19 mouse cellular contexts compared by ENCODE assay signal in the genomic region with DNA sequence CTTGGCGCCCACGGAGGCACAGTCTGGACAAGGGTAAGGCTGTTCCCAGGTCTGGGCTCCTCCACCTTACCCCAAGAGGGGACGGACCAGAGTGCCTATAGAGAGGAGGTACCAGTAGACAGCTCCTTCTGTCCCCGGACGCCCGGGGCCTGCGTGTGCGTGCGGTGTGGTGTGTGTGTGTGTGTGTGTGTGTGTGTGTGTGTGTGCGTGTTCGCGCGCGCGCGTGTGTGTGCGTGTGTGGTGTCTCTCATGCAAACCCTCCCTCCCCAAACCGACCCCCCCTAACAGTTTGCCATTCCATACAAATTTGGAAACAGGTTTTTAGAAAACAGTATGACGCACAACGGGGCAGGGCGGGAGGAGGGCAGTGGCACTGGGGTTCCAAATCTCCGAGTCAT. TPM values are rescaled to one million over a fixed set of nuclear protein-coding genes. Genes with fewer than 3 reads are reported as not detected.
A peak's percentile ranks its signal among the peaks of the same experiment; 100 is the strongest.
DNase-seq lines count a peak whose midpoint lies in the region; ATAC-seq and TF ChIP-seq lines count a peak whose summit lies in the region.
"Had no signal": no experiment of that assay in that cellular context is flagged by ENCODE, and none has a peak within 500 bp of the region (broad histone marks: within the 10 kb centered on the region; RNA-seq: fewer than 3 reads in every experiment).

No protein-coding gene starts in this region.

- TF ChIP-seq CTCF in layer of hippocampus, adult 2 months (conservative IDR thresholded peaks at IDR 0.05): no peak
- TF ChIP-seq CTCF in cortical plate, adult 2 months (IDR thresholded peaks at IDR 0.05; ENCODE audit: extremely low read depth, insufficient read depth, low read length): no peak
- no peak for TF ChIP-seq CTCF in forebrain, postnatal 0 days (IDR thresholded peaks at IDR 0.05; ENCODE audit: low read depth)

- peaks cover 9% of the 10 kb centered on the region for H3K36me3 ChIP-seq in forebrain, postnatal 0 days (ENCODE audit: insufficient read depth)
- no peaks in the 10 kb centered on the region for H3K36me3 ChIP-seq in neural tube, embryonic 13.5 days
- H3K36me3 ChIP-seq: heart, embryonic 10.5 days; liver, embryonic 15.5 days had no signal

- no peak for DNase-seq in layer of hippocampus, adult 2 months (ENCODE audit: low spot score in 2 of 2)
- no peak for DNase-seq in layer of hippocampus, postnatal 10 days (ENCODE audit: low spot score in 2 of 2)
- DNase-seq in forebrain, postnatal 0 days: no peak
- no peak for DNase-seq in lung, adult 18-20 months
- DNase-seq in adrenal gland, postnatal 36 days: no peak
- DNase-seq: embryo, embryonic 11 days; gastrocnemius, postnatal 10 days; layer of hippocampus, adult 9-11 months; left cerebral cortex, postnatal 4 days had no signal

- H3K9me3 ChIP-seq in forebrain, postnatal 0 days (ENCODE audit: low read length): no peaks in the 10 kb centered on the region
- no peaks in the 10 kb centered on the region for H3K9me3 ChIP-seq in neural tube, embryonic 13.5 days
- H3K9me3 ChIP-seq: heart, embryonic 10.5 days; liver, embryonic 15.5 days had no signal

- peaks cover 5% of the 10 kb centered on the region for H3K4me1 ChIP-seq in cortical plate, adult 2 months (ENCODE audit: control insufficient read depth, insufficient read depth, low read length)
- H3K4me1 ChIP-seq in forebrain, postnatal 0 days (ENCODE audit: insufficient read depth): peaks cover 8% of the 10 kb centered on the region; the same call in 1 of the 2 replicates
- peaks cover 55% of the 10 kb centered on the region for H3K4me1 ChIP-seq in neural tube, embryonic 13.5 days (replicated peaks)

- peak overlapping the region; percentile 97 for H3K27ac ChIP-seq in layer of hippocampus, adult 2 months
- no peak overlapping the region for H3K27ac ChIP-seq in cortical plate, adult 2 months (ENCODE audit: insufficient read depth, low read length)
- peak overlapping the region; percentile 95 for H3K27ac ChIP-seq in forebrain, postnatal 0 days (ENCODE audit: low read depth, low read length)
- no peak overlapping the region for H3K27ac ChIP-seq in neural tube, embryonic 13.5 days (replicated peaks)
- H3K27ac ChIP-seq: heart, embryonic 10.5 days; kidney, postnatal 0 days; liver, embryonic 15.5 days; macrophage had no signal

- H3K27me3 ChIP-seq in forebrain, postnatal 0 days (ENCODE audit: insufficient read depth, low read length): peaks cover 28% of the 10 kb centered on the region
- peaks cover 98% of the 10 kb centered on the region for H3K27me3 ChIP-seq in neural tube, embryonic 13.5 days

- no peak for TF ChIP-seq POLR2A in cortical plate, adult 2 months (IDR thresholded peaks at IDR 0.05; ENCODE audit: extremely low read depth, insufficient read depth, low read length)

- no peak for ATAC-seq in forebrain, postnatal 0 days
- no peak for ATAC-seq in neural tube, embryonic 13.5 days (ENCODE audit: low read depth)

- WGBS in forebrain, postnatal 0 days: under 1% methylated on average over 22 of the region's 22 CpGs
- 2% methylated on average over 20 of the region's 22 CpGs for WGBS in neural tube, embryonic 13.5 days

- H3K4me2 ChIP-seq in forebrain, postnatal 0 days (ENCODE audit: low read depth): peak overlapping the region; percentile 45
- H3K4me2 ChIP-seq in neural tube, embryonic 13.5 days: peak overlapping the region; percentile 54
- H3K4me2 ChIP-seq: liver, embryonic 15.5 days had no signal

- H3K9ac ChIP-seq in forebrain, postnatal 0 days: peak overlapping the region; percentile 84
- peak overlapping the region; percentile 79 for H3K9ac ChIP-seq in neural tube, embryonic 13.5 days
- H3K9ac ChIP-seq: liver, embryonic 15.5 days had no signal

- H3K4me3 ChIP-seq in layer of hippocampus, adult 2 months: peak overlapping the region; percentile 71
- H3K4me3 ChIP-seq in cortical plate, adult 2 months (ENCODE audit: insufficient read depth, low read length): peak overlapping the region; percentile 93
- peak overlapping the region; percentile 54 for H3K4me3 ChIP-seq in forebrain, postnatal 0 days (ENCODE audit: low read depth, low read length)
- H3K4me3 ChIP-seq in neural tube, embryonic 13.5 days: peak overlapping the region; percentile 47
- H3K4me3 ChIP-seq: heart, embryonic 10.5 days; liver, embryonic 15.5 days; myocyte had no signal

RNA-seq across cellular contexts. Expression of gene Neurod2, which starts 3.6 kb away (rescaled TPM):
- 100 to 1,000 TPM; 163 to 165 TPM for total RNA-seq in layer of hippocampus, adult 2 months (2021)
- 100 to 1,000 TPM; 114 to 118 TPM for total RNA-seq in layer of hippocampus, postnatal 10 days (2021)
- 45.0 and 57.2 TPM in 2 replicates for polyA plus RNA-seq in cortical plate, adult 2 months (2012; rRNA removed)
- 133 and 140 TPM in 2 replicates for total RNA-seq in forebrain, postnatal 0 days (2014; rRNA removed)
- 74.9 and 77.3 TPM in 2 replicates for polyA plus RNA-seq in forebrain, postnatal 0 days (2015; fragmentation: Nextera tagmentation; extraction: Ambion mirVana)
- 26.4 and 27.0 TPM in 2 replicates for polyA plus RNA-seq in neural tube, embryonic 13.5 days (2015; fragmentation: Nextera tagmentation; extraction: Ambion mirVana)
- not detected for total RNA-seq in adrenal gland, postnatal 36 days (2021)
- total RNA-seq: gastrocnemius, postnatal 10 days; hematopoietic stem cell, adult 5-6 weeks; MEL had no signal
- polyA plus RNA-seq: heart, embryonic 10.5 days; kidney, postnatal 0 days; liver, embryonic 15.5 days; macrophage; myocyte; thymus, postnatal 0 days had no signal

RNA-seq across cellular contexts. Expression of gene Ppp1r1b, which starts 22.4 kb away (rescaled TPM):
- 10 to 100 TPM; 55.9 to 56.2 TPM for total RNA-seq in layer of hippocampus, adult 2 months (2021)
- total RNA-seq in layer of hippocampus, postnatal 10 days (2021): 10 to 100 TPM; 17.5 to 24.1 TPM
- 127 and 322 TPM in 2 replicates for polyA plus RNA-seq in cortical plate, adult 2 months (2012; rRNA removed)
- total RNA-seq in forebrain, postnatal 0 days (2014; rRNA removed): 19.4 and 32.5 TPM in 2 replicates
- polyA plus RNA-seq in forebrain, postnatal 0 days (2015; fragmentation: Nextera tagmentation; extraction: Ambion mirVana): 91.4 and 121 TPM in 2 replicates
- 1.7 and 2.1 TPM in 2 replicates for polyA plus RNA-seq in neural tube, embryonic 13.5 days (2015; fragmentation: Nextera tagmentation; extraction: Ambion mirVana)
- total RNA-seq in adrenal gland, postnatal 36 days (2021): not detected
- polyA plus RNA-seq: macrophage, myocyte had no signal

RNA-seq across cellular contexts. Expression of gene Stard3, which starts 32.3 kb away (rescaled TPM):
- total RNA-seq in layer of hippocampus, adult 2 months (2021): 10 to 100 TPM; 32.9 to 35.5 TPM
- total RNA-seq in layer of hippocampus, postnatal 10 days (2021): 10 to 100 TPM; 19.2 to 19.5 TPM
- polyA plus RNA-seq in cortical plate, adult 2 months (2012; rRNA removed): 63.2 and 70.8 TPM in 2 replicates
- total RNA-seq in forebrain, postnatal 0 days (2014; rRNA removed): 36.2 and 39.4 TPM in 2 replicates
- polyA plus RNA-seq in forebrain, postnatal 0 days (2015; fragmentation: Nextera tagmentation; extraction: Ambion mirVana): 31.6 and 32.2 TPM in 2 replicates
- polyA plus RNA-seq in neural tube, embryonic 13.5 days (2015; fragmentation: Nextera tagmentation; extraction: Ambion mirVana): 39.7 and 41.1 TPM in 2 replicates
- 10 to 100 TPM; 22.3 to 23.2 TPM for total RNA-seq in adrenal gland, postnatal 36 days (2021)

RNA-seq across cellular contexts. Expression of gene Tcap, which starts 57.8 kb away (rescaled TPM):
- 1 to 10 TPM in 1 of 2 experiments, under 1 TPM in 1; 0.92 to 1.0 TPM for total RNA-seq in layer of hippocampus, adult 2 months (2021)
- total RNA-seq in layer of hippocampus, postnatal 10 days (2021): 1 to 10 TPM; 1.4 to 1.6 TPM
- 13.6 and 17.7 TPM in 2 replicates for polyA plus RNA-seq in cortical plate, adult 2 months (2012; rRNA removed)
- total RNA-seq in forebrain, postnatal 0 days (2014; rRNA removed): 0.23 TPM in 1 of 2 replicates, not detected in the other
- not detected in 2 replicates for polyA plus RNA-seq in forebrain, postnatal 0 days (2015; fragmentation: Nextera tagmentation; extraction: Ambion mirVana)
- polyA plus RNA-seq in neural tube, embryonic 13.5 days (2015; fragmentation: Nextera tagmentation; extraction: Ambion mirVana): 0.42 and 2.1 TPM in 2 replicates
- 1 to 10 TPM in 1 of 2 experiments, under 1 TPM in 1; 0.43 to 1.2 TPM for total RNA-seq in adrenal gland, postnatal 36 days (2021)
- total RNA-seq: hematopoietic stem cell, adult 5-6 weeks; MEL had no signal
- polyA plus RNA-seq: thymus, postnatal 0 days had no signal

Comparison
In these comparisons a context has a peak if more than half of its experiments do, and no peak if none do; other contexts are left out.
1. H3K27ac ChIP-seq: peak in layer of hippocampus, adult 2 months (single experiment) and forebrain, postnatal 0 days (single experiment); none in cortical plate, adult 2 months (single experiment) and neural tube, embryonic 13.5 days (single experiment).
2. RNA of gene Neurod2, which starts 3.6 kb away (total RNA-seq): 163 to 165 TPM in layer of hippocampus, adult 2 months, 133 to 140 TPM in forebrain, postnatal 0 days and 114 to 118 TPM in layer of hippocampus, postnatal 10 days; not detected in adrenal gland, postnatal 36 days; every median in the first group is over 100 times any median in the second.
3. RNA of gene Ppp1r1b, which starts 22.4 kb away (total RNA-seq): 55.9 to 56.2 TPM in layer of hippocampus, adult 2 months, 17.5 to 24.1 TPM in layer of hippocampus, postnatal 10 days and 19.4 to 32.5 TPM in forebrain, postnatal 0 days; not detected in adrenal gland, postnatal 36 days; every median in the first group is over 10 times any median in the second.
4. Peak in every context shown above with its lines, with median percentiles within 50 percentile points of each other: H3K4me3 ChIP-seq.